Mouse (Mus musculus) intestine, postnatal 0 days (tissue): ENCODE data around the gene Tvp23a. TPM values are rescaled to one million over a fixed set of nuclear protein-coding genes. Genes with fewer than 3 reads are reported as not detected.

Experiments used
- ATAC-seq: fragments of 200-750 bp; cut with Nextera tagmentation; 2 replicates; pipeline ENCODE4 v1.8.0; 2017; ENCODE audit warnings: mild to moderate bottlenecking, moderate TSS enrichment, moderate library complexity
- H3K27ac ChIP-seq: fragments of 300-500 bp; sonication (generic); 2 replicates; pipeline ENCODE4 v1.5.1; 2014; ENCODE audit warnings: mild to moderate bottlenecking, low read depth, low read length, moderate library complexity
- H3K27me3 ChIP-seq: fragments of 300-500 bp; sonication (generic); replicated peaks from 2 replicates; pipeline ENCODE4 v1.6.1; 2014; ENCODE audit warnings: low read length, mixed read lengths; ENCODE audit not compliant: control insufficient read depth, insufficient read depth
- H3K36me3 ChIP-seq: fragments of 300-500 bp; sonication (generic); 2 replicates; pipeline ENCODE4 v1.6.1; 2014; ENCODE audit warnings: mild to moderate bottlenecking, moderate library complexity; ENCODE audit not compliant: control insufficient read depth, insufficient read depth
- H3K4me1 ChIP-seq: fragments of 300-500 bp; sonication (generic); replicated peaks from 2 replicates; pipeline ENCODE4 v1.6.1; 2014; ENCODE audit warnings: antibody characterized with exemption, low read length, mixed read lengths; ENCODE audit not compliant: control insufficient read depth, insufficient read depth
- H3K4me2 ChIP-seq: fragments of 300-500 bp; sonication (generic); replicated peaks from 2 replicates; pipeline ENCODE4 v1.6.1; 2014; ENCODE audit warnings: low read depth, mild to moderate bottlenecking, moderate library complexity
- H3K4me3 ChIP-seq: fragments of 300-500 bp; sonication (generic); 2 replicates; pipeline ENCODE4 v1.5.1; 2014; ENCODE audit warnings: low read depth, low read length
- H3K9ac ChIP-seq: fragments of 300-500 bp; sonication (generic); 2 replicates; pipeline ENCODE4 v1.6.1; 2014; ENCODE audit warnings: mild to moderate bottlenecking, low read depth, low read length
- H3K9me3 ChIP-seq: fragments of 300-500 bp; sonication (generic); 2 replicates; pipeline ENCODE4 v1.6.1; 2016; ENCODE audit warnings: mixed run types; ENCODE audit not compliant: control insufficient read depth
- CTCF ChIP-seq: sonication (generic); IDR thresholded peaks from 2 replicates; pipeline ENCODE4 v1.5.1; 2016; ENCODE audit warnings: low read depth, mild to moderate bottlenecking, control low read depth, antibody characterized with exemption, moderate library complexity
- WGBS: fragments of 180-500 bp; shearing (Covaris S2); extraction: QIAGEN DNeasy Blood & Tissue Kit; methylation state at CpG from one replicate; pipeline ENCODE4 v1.1.7; 2014; 5-methylcytosine and 5-hydroxymethylcytosine counted together
- polyA plus RNA-seq: library from polyadenylated mRNA; unstranded; fragments of >200 nt; fragmentation: Nextera tagmentation; extraction: Ambion mirVana; gene quantifications from 2 replicates; pipeline ENCODE4 v1.2.1, GENCODE M21; 2015

Tvp23a gene
- polyA plus RNA-seq, 1 experiment from 2014 or later, result 1.9 TPM

GRCm38 (mm10) chr16:10475919-10476318, 28.8 kb upstream of the Tvp23a start:
- Histone ChIP-seq H3K27me3 (no peaks in the 10 kb centered on the region), H3K4me2 (no peak overlapping the region), H3K36me3 (no peaks in the 10 kb centered on the region), H3K9ac (no peak overlapping the region), H3K27ac (no peak overlapping the region), H3K4me1 (0 out of 2 replicates have a peak, but pooled peaks cover 2% of the 10 kb centered on the region), H3K4me3 (no peak overlapping the region), H3K9me3 (no peaks in the 10 kb centered on the region)
- no peak for ATAC-seq
- no peak for TF ChIP-seq CTCF
- WGBS, result 55% methylated on average over 2 of the region's 2 CpGs

DNA sequence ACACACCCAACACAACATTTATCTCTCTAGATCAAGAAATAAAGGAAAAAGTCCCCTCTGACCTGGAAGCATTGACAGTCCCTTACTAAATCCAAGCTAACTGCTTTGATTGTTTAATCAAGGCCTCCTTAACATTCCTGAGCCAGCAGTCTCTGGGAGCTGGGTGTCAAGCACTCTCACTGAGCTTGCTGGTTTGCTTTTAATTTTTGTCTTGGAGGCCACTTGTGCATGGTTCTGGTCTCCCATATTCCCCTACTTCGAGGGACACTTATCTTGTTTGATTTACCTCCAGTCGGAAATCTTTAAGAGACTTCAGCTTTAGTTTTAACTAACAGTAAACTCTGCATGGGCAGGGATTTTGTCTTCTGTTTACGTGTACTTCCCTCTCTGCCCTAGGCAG, 27.8 kb upstream of the Tvp23a start:
- Histone ChIP-seq H3K27ac (no peak overlapping the region), H3K36me3 (no peaks in the 10 kb centered on the region), H3K27me3 (no peaks in the 10 kb centered on the region), H3K4me3 (no peak overlapping the region), H3K9me3 (no peaks in the 10 kb centered on the region), H3K4me2 (no peak overlapping the region), H3K9ac (no peak overlapping the region), H3K4me1 (0 out of 2 replicates have a peak, but pooled peaks cover 2% of the 10 kb centered on the region)
- 35% methylated on average over 3 of the region's 3 CpGs for WGBS
- no peak for TF ChIP-seq CTCF
- no peak for ATAC-seq

- Histone ChIP-seq H3K4me3 (no peak overlapping the region), H3K9ac (no peak overlapping the region), H3K4me1 (0 out of 2 replicates have a peak, but pooled peaks cover 2% of the 10 kb centered on the region), H3K27ac (peak overlapping the region; percentile 57; the same call in 1 of the 2 replicates), H3K27me3 (no peaks in the 10 kb centered on the region), H3K36me3 (no peaks in the 10 kb centered on the region), H3K9me3 (no peaks in the 10 kb centered on the region), H3K4me2 (no peak overlapping the region)
- ATAC-seq, result peak; percentile 95
- WGBS, result 59% methylated on average over 3 of the region's 3 CpGs
- TF ChIP-seq CTCF, result 0 out of 2 replicates have a peak, but pooled peaks have one; percentile 5
Measured at GRCm38 (mm10) chr16:10471950-10472349, 24.8 kb upstream of the Tvp23a start.

- ATAC-seq, result no peak
- H3K27ac ChIP-seq, result no peak overlapping the region
- 73% methylated on average over 1 of the region's 1 CpGs for WGBS
Measured at GRCm38 (mm10) chr16:10468201-10468600, 21.0 kb upstream of the Tvp23a start.

DNA sequence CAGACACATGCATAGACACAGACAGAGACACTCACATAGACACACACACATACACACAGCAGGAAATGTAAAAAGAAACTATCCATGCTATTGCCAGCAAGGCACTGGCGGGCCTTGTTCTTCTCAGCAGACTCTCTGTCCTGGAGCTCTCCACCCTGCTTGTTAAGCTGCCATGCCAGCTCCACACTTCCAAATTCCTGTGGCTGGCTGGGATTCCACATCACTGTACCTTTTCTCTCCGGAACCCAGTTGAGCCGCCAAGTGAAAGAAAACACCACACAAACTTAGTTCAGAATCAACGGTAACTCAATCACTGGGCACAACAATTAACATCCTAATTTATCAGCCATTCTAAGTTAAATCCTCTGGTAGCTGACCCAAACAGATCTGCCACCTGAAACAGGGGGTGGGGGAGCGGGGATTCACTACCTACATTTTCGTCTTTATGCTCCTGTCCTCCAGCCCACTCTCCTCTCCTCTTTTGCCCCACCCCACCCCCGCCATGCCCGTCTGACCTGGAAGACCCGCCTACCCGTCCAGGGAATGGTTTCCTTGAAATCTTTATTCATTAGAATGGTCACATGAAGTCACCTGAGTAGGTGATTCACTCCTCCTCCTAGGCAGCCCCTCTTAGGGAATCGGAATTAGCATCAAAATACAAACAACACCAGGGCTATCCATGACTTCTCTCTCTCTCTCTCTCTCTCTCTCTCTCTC, 20.4 kb upstream of the Tvp23a start:
- no peak for ATAC-seq
- 0 out of 2 replicates have a peak, but pooled peaks cover 1% of the 10 kb centered on the region for H3K4me1 ChIP-seq
- TF ChIP-seq CTCF, result no peak
- H3K9ac ChIP-seq, result no peak overlapping the region
- H3K4me3 ChIP-seq, result no peak overlapping the region
- no peak overlapping the region for H3K27ac ChIP-seq
- H3K36me3 ChIP-seq, result no peaks in the 10 kb centered on the region
- H3K27me3 ChIP-seq, result no peaks in the 10 kb centered on the region
- WGBS, result 46% methylated on average over 11 of the region's 11 CpGs
- no peaks in the 10 kb centered on the region for H3K9me3 ChIP-seq
- no peak overlapping the region for H3K4me2 ChIP-seq

More at GRCm38 (mm10) chr16:10468201-10468600, 21.0 kb upstream of the Tvp23a start:
- H3K4me2 ChIP-seq, result no peak overlapping the region
- no peaks in the 10 kb centered on the region for H3K9me3 ChIP-seq
- no peak overlapping the region for H3K9ac ChIP-seq
- H3K4me3 ChIP-seq, result no peak overlapping the region
- 0 out of 2 replicates have a peak, but pooled peaks cover 2% of the 10 kb centered on the region for H3K4me1 ChIP-seq
- no peaks in the 10 kb centered on the region for H3K27me3 ChIP-seq
- no peaks in the 10 kb centered on the region for H3K36me3 ChIP-seq
- no peak for TF ChIP-seq CTCF

GRCm38 (mm10) chr16:10465011-10465681, 18.0 kb upstream of the Tvp23a start:
- H3K27me3 ChIP-seq, result no peaks in the 10 kb centered on the region
- no peak overlapping the region for H3K9ac ChIP-seq
- no peaks in the 10 kb centered on the region for H3K9me3 ChIP-seq
- no peak overlapping the region for H3K4me3 ChIP-seq
- no peaks in the 10 kb centered on the region; the same call in 1 of the 2 replicates for H3K4me1 ChIP-seq
- H3K27ac ChIP-seq, result no peak overlapping the region
- no peaks in the 10 kb centered on the region for H3K36me3 ChIP-seq
- no peak overlapping the region for H3K4me2 ChIP-seq
- WGBS, result 9% methylated on average over 4 of the region's 4 CpGs
- TF ChIP-seq CTCF, result no peak
- peak; percentile 98 for ATAC-seq
